Mouse (Mus musculus) neural tube, embryonic 12.5 days (tissue): Measurements from ENCODE around the gene Stard13. TPM values are rescaled to one million over a fixed set of nuclear protein-coding genes. Genes with fewer than 3 reads are reported as not detected.

Experiments
- ATAC-seq: fragments of 200-750 bp; cut with Nextera tagmentation; 2 replicates; pipeline ENCODE4 v1.8.0; 2017; ENCODE audit warnings: low read depth, mild to moderate bottlenecking, moderate TSS enrichment, moderate library complexity; ENCODE audit not compliant: low FRiP score
- H3K27ac ChIP-seq: fragments of 300-500 bp; sonication (generic); 2 replicates; pipeline ENCODE4 v1.5.1; 2016
- H3K27me3 ChIP-seq: fragments of 300-500 bp; sonication (generic); replicated peaks from 2 replicates; pipeline ENCODE4 v1.6.1; 2016; ENCODE audit warnings: mild to moderate bottlenecking
- H3K36me3 ChIP-seq: fragments of 300-500 bp; sonication (generic); 2 replicates; pipeline ENCODE4 v1.6.1; 2016; ENCODE audit warnings: mild to moderate bottlenecking
- H3K4me1 ChIP-seq: fragments of 300-500 bp; sonication (generic); 2 replicates; pipeline ENCODE4 v1.6.1; 2016
- H3K4me2 ChIP-seq: fragments of 300-500 bp; sonication (generic); replicated peaks from 2 replicates; pipeline ENCODE4 v1.6.1; 2016; ENCODE audit warnings: mild to moderate bottlenecking
- H3K4me3 ChIP-seq: fragments of 300-500 bp; sonication (generic); 2 replicates; pipeline ENCODE4 v1.5.1; 2016
- H3K9ac ChIP-seq: fragments of 300-500 bp; sonication (generic); 2 replicates; pipeline ENCODE4 v1.6.1; 2016; ENCODE audit warnings: mild to moderate bottlenecking
- H3K9me3 ChIP-seq: fragments of 300-500 bp; sonication (generic); 2 replicates; pipeline ENCODE4 v1.6.1; 2016; ENCODE audit warnings: mild to moderate bottlenecking
- WGBS: fragments of 180-500 bp; shearing (Covaris S2); methylation state at CpG from one replicate; pipeline ENCODE4 v1.1.7; 2016; 5-methylcytosine and 5-hydroxymethylcytosine counted together
- polyA plus RNA-seq: library from polyadenylated mRNA; unstranded; fragments of >200 nt; fragmentation: Nextera tagmentation; extraction: Ambion mirVana; gene quantifications from 2 replicates; pipeline ENCODE4 v1.2.1, GENCODE M21; 2016

Gene Stard13
- polyA plus RNA-seq, 1 experiment from 2014 or later, result 11.2 TPM

DNA sequence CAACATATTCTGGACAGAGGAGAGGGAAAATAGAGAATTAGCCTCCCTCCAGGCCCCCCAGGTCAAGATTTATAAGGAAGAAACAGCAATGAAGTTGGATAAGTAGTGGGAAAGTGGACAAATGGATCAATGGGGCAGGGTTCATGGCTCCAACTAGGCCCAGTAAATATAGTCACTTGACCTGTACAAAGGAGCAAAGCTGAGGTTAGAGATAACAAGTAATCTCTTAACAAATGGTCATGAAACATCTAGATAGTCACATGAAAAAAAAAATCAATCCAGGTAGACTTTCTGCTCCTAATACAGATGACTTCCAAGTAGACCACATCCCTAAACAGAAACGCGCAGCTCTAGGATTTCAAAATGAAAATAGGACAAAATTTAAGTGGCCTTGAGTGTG lies 155.7 kb downstream of the Stard13 start:
- Histone ChIP-seq H3K27ac (no peak overlapping the region), H3K27me3 (no peaks in the 10 kb centered on the region), H3K4me3 (no peak overlapping the region), H3K4me1 (no peaks in the 10 kb centered on the region), H3K9me3 (0 out of 2 replicates have a peak, but pooled peaks cover 5% of the 10 kb centered on the region), H3K9ac (no peak overlapping the region), H3K4me2 (no peak overlapping the region), H3K36me3 (no peaks in the 10 kb centered on the region)
- no peak for ATAC-seq
- WGBS, result 96% methylated on average over 2 of the region's 2 CpGs

DNA sequence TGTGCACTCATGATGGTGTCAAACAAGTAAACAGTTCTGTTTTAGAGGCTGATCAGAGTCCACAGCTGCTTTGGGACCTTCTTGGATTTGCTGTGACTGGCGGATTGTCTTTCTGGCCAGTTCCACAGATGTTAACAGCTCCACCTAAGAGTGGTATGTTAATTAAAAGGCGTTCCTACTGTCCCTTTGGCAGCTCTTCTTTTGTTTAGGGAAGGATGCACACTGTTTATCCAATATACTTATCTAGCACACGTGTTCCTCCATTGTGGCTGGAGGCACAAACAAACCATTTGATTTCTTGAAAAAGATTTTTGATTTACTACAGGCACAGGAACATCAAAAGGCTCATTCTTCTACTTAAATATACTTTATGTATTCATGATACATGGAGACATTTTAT lies 156.7 kb downstream of the Stard13 start:
- Histone ChIP-seq H3K36me3 (no peaks in the 10 kb centered on the region), H3K9ac (no peak overlapping the region), H3K4me3 (no peak overlapping the region), H3K27ac (no peak overlapping the region), H3K4me1 (no peaks in the 10 kb centered on the region), H3K4me2 (no peak overlapping the region), H3K27me3 (no peaks in the 10 kb centered on the region), H3K9me3 (0 out of 2 replicates have a peak, but pooled peaks cover 5% of the 10 kb centered on the region)
- no peak for ATAC-seq
- WGBS, result 72% methylated on average over 3 of the region's 3 CpGs

DNA sequence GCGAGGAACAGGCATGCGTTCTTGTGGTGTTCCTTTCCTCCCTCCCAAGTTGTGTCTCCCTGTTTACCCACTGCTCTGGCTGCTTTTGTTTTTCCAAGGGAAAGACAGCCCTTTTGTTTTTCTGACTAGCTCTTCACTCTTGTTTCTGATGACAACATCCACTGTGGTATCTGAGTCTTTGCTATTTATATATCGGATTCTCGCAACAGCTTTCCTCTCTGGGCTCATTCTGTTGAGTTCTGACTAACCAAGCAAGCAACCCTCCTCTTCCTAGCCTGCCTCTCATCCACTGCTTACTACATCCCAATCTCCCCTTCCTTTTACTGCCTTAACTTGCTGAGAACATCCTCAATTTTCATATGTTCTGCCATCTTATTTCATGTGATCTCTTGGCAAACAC lies 159.4 kb downstream of the Stard13 start:
- Histone ChIP-seq H3K27me3 (no peaks in the 10 kb centered on the region), H3K36me3 (no peaks in the 10 kb centered on the region), H3K4me2 (no peak overlapping the region), H3K9ac (no peak overlapping the region), H3K27ac (no peak overlapping the region), H3K4me1 (no peaks in the 10 kb centered on the region), H3K4me3 (no peak overlapping the region), H3K9me3 (0 out of 2 replicates have a peak, but pooled peaks cover 5% of the 10 kb centered on the region)
- ATAC-seq, result no peak
- 83% methylated on average over 4 of the region's 4 CpGs for WGBS

DNA sequence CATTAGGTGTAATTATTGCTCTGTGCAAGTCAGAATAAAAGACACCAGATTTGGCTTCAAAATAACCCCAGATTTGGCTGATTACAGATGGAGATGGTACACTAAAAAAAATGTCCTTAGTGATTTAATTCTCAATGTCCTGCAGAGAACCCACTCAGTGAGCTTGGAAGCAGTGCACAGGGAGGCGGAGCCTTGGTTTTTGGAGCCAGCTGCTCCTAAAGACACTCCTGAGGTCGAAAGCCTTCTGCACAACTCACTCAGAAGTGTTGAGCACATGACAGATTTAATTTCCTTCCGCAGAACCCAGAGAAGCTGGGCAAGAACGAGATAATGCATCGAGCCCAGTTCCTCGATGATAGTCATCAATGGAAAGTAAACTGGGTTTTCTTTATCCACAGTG lies 162.2 kb downstream of the Stard13 start:
- Histone ChIP-seq H3K9me3 (0 out of 2 replicates have a peak, but pooled peaks cover 5% of the 10 kb centered on the region), H3K4me3 (no peak overlapping the region), H3K9ac (no peak overlapping the region), H3K4me2 (no peak overlapping the region), H3K27ac (no peak overlapping the region), H3K4me1 (no peaks in the 10 kb centered on the region), H3K27me3 (no peaks in the 10 kb centered on the region), H3K36me3 (no peaks in the 10 kb centered on the region)
- ATAC-seq, result no peak
- 83% methylated on average over 6 of the region's 6 CpGs for WGBS

DNA sequence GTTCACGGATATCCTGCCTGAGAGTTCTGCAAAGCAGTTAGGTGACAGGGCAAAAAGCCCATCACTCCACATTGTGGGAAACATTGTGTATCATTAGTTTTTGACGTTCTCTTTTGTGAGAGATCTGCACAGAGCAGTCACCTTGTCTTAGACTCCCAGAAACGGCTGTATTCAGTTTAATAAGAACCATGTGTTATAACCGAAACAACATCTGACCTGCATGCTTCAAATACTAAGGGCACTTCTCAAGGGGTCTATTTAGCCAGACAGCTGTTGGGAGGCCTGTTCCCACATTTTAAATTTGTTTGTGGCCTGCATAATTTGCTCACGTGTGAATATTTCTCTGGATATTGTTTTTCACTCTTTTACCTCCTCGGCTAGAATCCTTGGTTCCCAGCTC lies 162.7 kb downstream of the Stard13 start:
- Histone ChIP-seq H3K9me3 (0 out of 2 replicates have a peak, but pooled peaks cover 5% of the 10 kb centered on the region), H3K4me3 (no peak overlapping the region), H3K9ac (no peak overlapping the region), H3K36me3 (no peaks in the 10 kb centered on the region), H3K4me2 (no peak overlapping the region), H3K4me1 (no peaks in the 10 kb centered on the region), H3K27me3 (no peaks in the 10 kb centered on the region), H3K27ac (no peak overlapping the region)
- ATAC-seq, result no peak
- 77% methylated on average over 6 of the region's 6 CpGs for WGBS

DNA sequence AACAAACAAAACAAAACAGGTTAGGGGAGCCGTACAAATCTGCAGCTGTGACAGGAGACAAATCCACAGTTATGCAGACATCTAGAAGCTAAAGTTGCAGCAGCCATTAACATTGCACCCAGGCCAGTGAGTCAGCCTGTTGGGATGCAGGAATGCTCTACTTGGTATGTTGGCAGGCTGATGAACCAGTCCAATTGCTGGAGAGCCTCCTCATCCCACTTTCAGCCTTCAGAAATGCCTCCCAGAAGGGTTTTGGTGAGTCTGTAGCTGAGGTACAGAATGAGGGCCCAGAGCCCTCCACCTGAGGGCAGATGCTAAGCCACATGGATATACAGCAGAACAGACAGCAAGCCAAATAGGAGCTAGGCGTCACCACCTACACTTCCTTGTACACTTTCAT lies 164.1 kb downstream of the Stard13 start:
- no peak overlapping the region for H3K4me3 ChIP-seq
- no peaks in the 10 kb centered on the region for H3K9me3 ChIP-seq
- no peaks in the 10 kb centered on the region for H3K4me1 ChIP-seq
- 89% methylated on average over 2 of the region's 2 CpGs for WGBS
- no peaks in the 10 kb centered on the region for H3K27me3 ChIP-seq
- H3K4me2 ChIP-seq, result no peak overlapping the region
- H3K27ac ChIP-seq, result no peak overlapping the region
- no peak for ATAC-seq
- H3K9ac ChIP-seq, result no peak overlapping the region
- no peaks in the 10 kb centered on the region for H3K36me3 ChIP-seq

DNA sequence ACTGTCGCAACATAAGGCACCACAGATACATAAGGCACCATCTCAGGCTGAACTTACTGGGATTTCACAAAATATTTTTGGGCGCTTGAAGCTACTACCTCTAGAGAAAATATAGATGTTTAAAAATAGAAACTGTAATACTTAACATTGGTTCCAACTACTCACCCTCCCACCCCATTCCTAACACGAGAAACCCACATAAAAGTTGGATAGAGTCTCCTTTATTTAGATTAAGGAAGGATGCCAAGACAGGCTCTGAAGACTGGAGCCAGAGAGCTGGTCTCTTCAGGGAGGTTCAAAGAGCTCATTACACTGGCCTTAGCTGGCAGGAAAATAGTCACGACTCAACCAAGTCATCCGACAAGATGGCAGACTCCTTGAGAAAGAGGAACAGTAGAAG lies 167.6 kb downstream of the Stard13 start:
- Histone ChIP-seq H3K4me3 (no peak overlapping the region), H3K27ac (no peak overlapping the region), H3K9me3 (no peaks in the 10 kb centered on the region; the same call in 1 of the 2 replicates), H3K4me2 (no peak overlapping the region), H3K27me3 (no peaks in the 10 kb centered on the region), H3K36me3 (peaks cover 16% of the 10 kb centered on the region), H3K4me1 (no peaks in the 10 kb centered on the region), H3K9ac (no peak overlapping the region)
- no peak for ATAC-seq
- whole genome bisulfite sequencing, result 88% methylated on average over 5 of the region's 5 CpGs

DNA sequence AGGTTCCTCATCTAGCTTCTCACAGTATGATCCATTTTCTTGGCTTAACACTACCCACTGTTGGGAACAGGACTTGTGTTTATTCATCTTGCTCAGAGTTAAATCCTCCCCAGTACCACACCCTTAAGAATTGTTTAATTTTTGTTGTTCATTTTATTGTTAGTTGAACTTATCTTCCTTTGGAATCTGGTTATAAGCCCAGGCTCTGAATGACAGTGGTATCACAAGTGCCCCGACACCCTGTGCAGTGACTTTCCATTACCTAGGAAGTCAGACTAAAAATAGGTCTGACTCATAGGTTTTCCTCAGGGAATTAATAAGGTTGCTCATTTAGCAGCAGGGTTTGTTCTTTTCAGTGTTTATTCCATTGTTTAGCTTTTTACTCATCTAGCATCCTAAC lies 168.4 kb downstream of the Stard13 start:
- H3K4me3 ChIP-seq, result no peak overlapping the region
- H3K9me3 ChIP-seq, result no peaks in the 10 kb centered on the region; the same call in 1 of the 2 replicates
- no peak for ATAC-seq
- no peak overlapping the region for H3K9ac ChIP-seq
- H3K4me2 ChIP-seq, result no peak overlapping the region
- no peak overlapping the region for H3K27ac ChIP-seq
- 93% methylated on average over 1 of the region's 1 CpGs for WGBS
- no peaks in the 10 kb centered on the region for H3K27me3 ChIP-seq
- peaks cover 16% of the 10 kb centered on the region for H3K36me3 ChIP-seq
- 0 out of 2 replicates have a peak, but pooled peaks cover 5% of the 10 kb centered on the region for H3K4me1 ChIP-seq

DNA sequence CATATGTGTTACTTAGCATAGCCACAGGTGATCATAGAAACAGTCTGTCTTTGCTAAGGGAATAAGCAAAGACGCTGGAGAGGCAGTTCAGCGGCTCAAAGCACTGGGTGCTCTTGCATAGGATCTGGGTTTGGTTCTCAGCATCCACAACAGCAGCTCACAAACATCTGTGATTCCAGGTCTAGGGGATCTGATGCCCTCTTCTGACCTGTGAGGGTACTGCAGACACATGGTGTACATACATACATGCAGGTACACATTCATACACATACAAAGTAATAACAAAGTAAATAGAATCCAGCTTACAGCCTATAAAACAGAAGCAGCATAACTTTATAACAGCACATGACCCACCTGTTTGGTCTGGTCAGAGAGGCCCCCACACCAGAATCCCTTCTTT lies 171.7 kb downstream of the Stard13 start:
- 97% methylated on average over 2 of the region's 2 CpGs for WGBS
- no peak overlapping the region for H3K4me2 ChIP-seq
- 0 out of 2 replicates have a peak, but pooled peaks cover 7% of the 10 kb centered on the region for H3K4me1 ChIP-seq
- no peak overlapping the region for H3K4me3 ChIP-seq
- H3K9ac ChIP-seq, result no peak overlapping the region
- ATAC-seq, result no peak
- H3K9me3 ChIP-seq, result no peaks in the 10 kb centered on the region; the same call in 1 of the 2 replicates
- H3K27ac ChIP-seq, result no peak overlapping the region
- H3K27me3 ChIP-seq, result no peaks in the 10 kb centered on the region
- peaks cover 16% of the 10 kb centered on the region for H3K36me3 ChIP-seq

DNA sequence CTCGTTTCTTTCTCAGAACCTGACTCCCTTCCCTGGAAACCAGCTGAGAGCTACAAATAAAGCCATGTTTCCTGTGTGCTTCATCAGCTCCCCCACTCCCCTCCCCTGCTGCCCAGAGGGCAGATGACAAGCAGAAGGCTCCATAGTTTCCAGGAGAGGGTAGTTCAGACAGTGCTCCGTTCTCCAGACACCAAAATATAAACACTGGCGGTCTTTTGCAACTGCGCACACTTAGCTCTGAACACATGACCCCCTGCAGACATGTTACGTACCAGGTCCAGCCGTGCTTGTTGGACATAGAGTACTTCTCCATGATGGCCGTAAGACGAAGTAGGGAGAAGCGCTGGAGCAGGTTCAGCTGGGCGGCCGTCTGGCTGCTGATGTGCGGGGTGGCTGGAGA lies 173.2 kb downstream of the Stard13 start:
- no peak overlapping the region; the same call in 1 of the 2 replicates for H3K4me2 ChIP-seq
- peaks cover 12% of the 10 kb centered on the region; the same call in 1 of the 2 replicates for H3K4me1 ChIP-seq
- peaks cover 16% of the 10 kb centered on the region for H3K36me3 ChIP-seq
- no peaks in the 10 kb centered on the region; the same call in 1 of the 2 replicates for H3K9me3 ChIP-seq
- WGBS, result 66% methylated on average over 12 of the region's 12 CpGs
- no peaks in the 10 kb centered on the region for H3K27me3 ChIP-seq
- H3K9ac ChIP-seq, result no peak overlapping the region
- no peak overlapping the region for H3K4me3 ChIP-seq
- peak; percentile 45 for ATAC-seq
- H3K27ac ChIP-seq, result no peak overlapping the region; the same call in 1 of the 2 replicates

DNA sequence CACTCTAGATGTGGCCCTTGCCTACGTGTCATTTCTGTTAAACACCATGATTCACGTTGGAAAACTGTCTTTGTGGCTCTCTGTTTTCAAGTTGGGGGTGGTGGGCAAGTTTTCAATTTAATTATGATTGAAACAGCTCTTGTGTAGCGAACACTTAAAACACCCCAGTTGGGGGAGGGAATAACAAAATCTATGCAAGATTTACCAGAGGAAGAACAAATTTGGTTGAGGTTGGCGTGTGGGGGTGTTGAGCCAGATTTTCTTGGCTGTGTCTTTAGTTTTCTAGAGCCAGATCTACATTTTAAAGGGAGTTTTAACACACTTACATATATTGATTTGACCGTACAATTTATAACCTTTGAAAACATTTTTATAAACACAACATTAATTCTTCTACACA lies 173.9 kb downstream of the Stard13 start:
- Histone ChIP-seq H3K4me1 (peaks cover 13% of the 10 kb centered on the region), H3K4me2 (no peak overlapping the region), H3K4me3 (no peak overlapping the region), H3K27ac (no peak overlapping the region), H3K36me3 (peaks cover 16% of the 10 kb centered on the region), H3K9ac (no peak overlapping the region), H3K9me3 (no peaks in the 10 kb centered on the region; the same call in 1 of the 2 replicates), H3K27me3 (no peaks in the 10 kb centered on the region)
- 89% methylated on average over 5 of the region's 5 CpGs for WGBS
- ATAC-seq, result no peak

DNA sequence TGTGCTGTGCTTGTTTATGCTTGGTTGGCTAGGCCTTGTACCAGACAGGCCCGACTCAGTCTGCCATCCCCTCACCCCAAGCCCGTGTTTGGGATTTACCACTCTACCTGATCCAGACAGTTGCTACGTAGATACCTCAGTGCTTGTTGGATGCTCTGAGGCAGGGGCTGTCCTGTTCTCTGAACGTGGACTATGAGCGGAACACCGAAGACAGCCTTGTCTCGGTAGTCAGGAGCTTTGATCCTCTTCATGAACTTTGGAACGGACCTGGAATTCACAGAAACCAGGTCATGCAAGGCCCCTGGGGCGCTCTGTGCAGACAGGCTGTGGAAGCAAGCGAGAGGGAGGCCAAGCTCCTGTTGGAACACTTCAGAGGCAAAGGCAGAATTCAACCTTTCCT lies 174.3 kb downstream of the Stard13 start:
- no peaks in the 10 kb centered on the region for H3K27me3 ChIP-seq
- 92% methylated on average over 10 of the region's 10 CpGs for WGBS
- no peak overlapping the region for H3K27ac ChIP-seq
- H3K9ac ChIP-seq, result no peak overlapping the region
- ATAC-seq, result no peak
- H3K4me2 ChIP-seq, result no peak overlapping the region
- peaks cover 17% of the 10 kb centered on the region for H3K4me1 ChIP-seq
- no peaks in the 10 kb centered on the region; the same call in 1 of the 2 replicates for H3K9me3 ChIP-seq
- H3K4me3 ChIP-seq, result no peak overlapping the region
- H3K36me3 ChIP-seq, result peaks cover 16% of the 10 kb centered on the region

DNA sequence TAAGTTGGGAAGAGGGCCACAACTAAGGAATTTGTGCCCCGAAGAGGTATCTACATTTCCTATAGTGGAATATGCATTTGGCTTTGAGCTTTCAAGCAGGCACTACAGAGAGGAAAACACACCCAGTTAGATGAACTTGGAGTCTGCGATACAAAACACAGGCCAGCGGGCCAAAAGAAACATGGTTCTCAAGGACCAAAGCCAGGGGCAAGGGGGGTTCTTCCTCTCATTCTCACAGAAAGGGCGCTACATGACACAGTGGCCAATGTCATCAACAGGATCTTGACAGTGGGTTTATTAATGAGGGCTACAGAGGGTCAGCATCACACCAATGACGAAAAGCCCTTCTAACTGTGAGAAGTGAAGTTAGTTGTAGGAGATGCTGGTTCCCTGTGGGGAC lies 175.9 kb downstream of the Stard13 start:
- Histone ChIP-seq H3K4me2 (no peak overlapping the region), H3K27ac (no peak overlapping the region), H3K4me3 (no peak overlapping the region), H3K36me3 (peaks cover 10% of the 10 kb centered on the region), H3K27me3 (no peaks in the 10 kb centered on the region), H3K4me1 (peaks cover 18% of the 10 kb centered on the region), H3K9me3 (no peaks in the 10 kb centered on the region; the same call in 1 of the 2 replicates), H3K9ac (no peak overlapping the region)
- WGBS, result 92% methylated on average over 5 of the region's 5 CpGs
- ATAC-seq, result no peak
